Mouse (Mus musculus): ENCODE measurements around the gene Mlst8. TPM values are rescaled to one million over a fixed set of nuclear protein-coding genes. Genes with fewer than 3 reads are reported as not detected.

Mlst8 gene
- polyA plus RNA-seq, 1 experiment from 2014 or later = 36.1 TPM

GRCm38 (mm10) chr17:24454756-24455522, 23.9 kb downstream of the Mlst8 start:
- H3K9me3 ChIP-seq (replicated peaks) = no peaks in the 10 kb centered on the region
- ATAC-seq (replicated peaks; ENCODE audit: low FRiP score) = peak; percentile 96
- H3K4me2 ChIP-seq = peak overlapping the region; percentile 69
- peak overlapping the region; percentile 78 for H3K4me3 ChIP-seq (replicated peaks)
- H3K9ac ChIP-seq = peak overlapping the region; percentile 80
- H3K27ac ChIP-seq = peak overlapping the region; percentile 98
- H3K27me3 ChIP-seq = no peaks in the 10 kb centered on the region
- H3K36me3 ChIP-seq = peaks cover 16% of the 10 kb centered on the region
- peaks cover 20% of the 10 kb centered on the region for H3K4me1 ChIP-seq
- under 1% methylated on average over 67 of the region's 67 CpGs for WGBS

- Histone ChIP-seq H3K9me3 (replicated peaks) (no peaks in the 10 kb centered on the region), H3K4me1 (peaks cover 20% of the 10 kb centered on the region), H3K27me3 (no peaks in the 10 kb centered on the region), H3K4me2 (peak overlapping the region; percentile 69), H3K4me3 (replicated peaks) (peak overlapping the region; percentile 78), H3K27ac (peak overlapping the region; percentile 98), H3K36me3 (peaks cover 22% of the 10 kb centered on the region), H3K9ac (peak overlapping the region; percentile 80)
- WGBS = 5% methylated on average over 14 of the region's 14 CpGs
- ATAC-seq (replicated peaks; ENCODE audit: low FRiP score) = no peak
Measured at GRCm38 (mm10) chr17:24454218-24454755, 24.6 kb downstream of the Mlst8 start.

- Histone ChIP-seq H3K4me2 (no peak overlapping the region), H3K4me1 (peaks cover 20% of the 10 kb centered on the region), H3K9ac (no peak overlapping the region), H3K27me3 (no peaks in the 10 kb centered on the region), H3K4me3 (replicated peaks) (no peak overlapping the region), H3K27ac (no peak overlapping the region), H3K9me3 (replicated peaks) (no peaks in the 10 kb centered on the region), H3K36me3 (peaks cover 32% of the 10 kb centered on the region)
- no peak for ATAC-seq (replicated peaks; ENCODE audit: low FRiP score)
- 70% methylated on average over 2 of the region's 2 CpGs for WGBS
Measured at GRCm38 (mm10) chr17:24453372-24453771, 25.5 kb downstream of the Mlst8 start.

DNA sequence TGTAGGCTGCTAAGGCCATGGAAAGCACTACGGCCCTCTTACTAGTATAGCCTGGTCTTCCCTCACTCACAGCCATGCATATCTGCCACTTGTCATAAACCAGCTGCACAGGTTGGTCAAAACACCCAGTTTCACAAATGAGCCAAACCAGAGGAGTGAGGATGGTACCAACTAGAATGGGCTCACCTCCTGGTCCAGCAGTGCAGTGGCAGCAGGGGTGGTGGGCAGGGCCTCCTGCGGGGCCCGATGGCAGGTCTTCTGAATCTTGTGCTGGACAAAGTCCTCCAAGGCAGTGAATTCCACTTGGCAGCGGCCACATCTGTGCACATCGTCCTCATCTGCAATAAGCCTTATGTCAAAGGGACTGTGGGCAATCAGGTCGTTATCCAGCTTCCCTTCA, 27.7 kb downstream of the Mlst8 start:
- Histone ChIP-seq H3K4me2 (no peak overlapping the region), H3K36me3 (peaks cover 53% of the 10 kb centered on the region), H3K4me3 (replicated peaks) (no peak overlapping the region), H3K4me1 (peaks cover 20% of the 10 kb centered on the region), H3K9ac (no peak overlapping the region), H3K9me3 (replicated peaks) (no peaks in the 10 kb centered on the region), H3K27ac (no peak overlapping the region), H3K27me3 (no peaks in the 10 kb centered on the region)
- no peak for ATAC-seq (replicated peaks; ENCODE audit: low FRiP score)
- WGBS = 86% methylated on average over 6 of the region's 6 CpGs

GRCm38 (mm10) chr17:24449507-24449906, 29.4 kb downstream of the Mlst8 start:
- Histone ChIP-seq H3K27me3 (no peaks in the 10 kb centered on the region), H3K9me3 (replicated peaks) (no peaks in the 10 kb centered on the region), H3K9ac (no peak overlapping the region), H3K4me1 (peaks cover 14% of the 10 kb centered on the region), H3K36me3 (peaks cover 70% of the 10 kb centered on the region), H3K27ac (no peak overlapping the region), H3K4me3 (replicated peaks) (no peak overlapping the region), H3K4me2 (no peak overlapping the region)
- 91% methylated on average over 6 of the region's 6 CpGs for WGBS
- no peak for ATAC-seq (replicated peaks; ENCODE audit: low FRiP score)

GRCm38 (mm10) chr17:24446590-24446989, 32.3 kb downstream of the Mlst8 start:
- no peak for ATAC-seq (replicated peaks; ENCODE audit: low FRiP score)
- H3K4me3 ChIP-seq (replicated peaks) = no peak overlapping the region
- no peak overlapping the region for H3K27ac ChIP-seq
- no peaks in the 10 kb centered on the region for H3K9me3 ChIP-seq (replicated peaks)
- H3K27me3 ChIP-seq = no peaks in the 10 kb centered on the region
- H3K9ac ChIP-seq = no peak overlapping the region
- no peaks in the 10 kb centered on the region for H3K4me1 ChIP-seq
- H3K36me3 ChIP-seq = peaks cover 89% of the 10 kb centered on the region
- WGBS = 92% methylated on average over 8 of the region's 8 CpGs
- no peak overlapping the region for H3K4me2 ChIP-seq

DNA sequence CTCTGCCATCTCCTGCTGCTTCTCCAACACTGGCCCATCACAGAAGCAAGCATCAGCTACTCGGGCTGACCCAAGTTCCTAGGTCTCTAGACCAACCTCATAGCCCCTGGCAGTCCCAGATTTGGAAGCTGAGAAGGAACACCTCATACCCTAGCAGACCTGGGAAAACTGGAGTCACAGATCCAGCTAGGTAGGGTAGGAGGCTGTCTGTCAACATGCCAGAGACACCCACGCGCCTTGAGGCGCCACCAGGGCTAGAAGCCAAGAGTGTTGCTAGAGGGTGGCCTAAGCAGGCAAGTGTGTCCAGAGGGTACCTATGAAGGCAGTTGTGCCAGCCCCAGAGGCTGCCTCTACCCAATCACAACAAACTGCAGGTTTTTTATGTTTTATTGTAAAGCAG, 35.5 kb downstream of the Mlst8 start:
- Histone ChIP-seq H3K4me3 (replicated peaks) (no peak overlapping the region), H3K27me3 (no peaks in the 10 kb centered on the region), H3K4me2 (no peak overlapping the region), H3K27ac (no peak overlapping the region), H3K36me3 (peaks cover 89% of the 10 kb centered on the region), H3K4me1 (no peaks in the 10 kb centered on the region), H3K9ac (no peak overlapping the region), H3K9me3 (replicated peaks) (no peaks in the 10 kb centered on the region)
- no peak for ATAC-seq (replicated peaks; ENCODE audit: low FRiP score)
- 84% methylated on average over 4 of the region's 4 CpGs for WGBS

DNA sequence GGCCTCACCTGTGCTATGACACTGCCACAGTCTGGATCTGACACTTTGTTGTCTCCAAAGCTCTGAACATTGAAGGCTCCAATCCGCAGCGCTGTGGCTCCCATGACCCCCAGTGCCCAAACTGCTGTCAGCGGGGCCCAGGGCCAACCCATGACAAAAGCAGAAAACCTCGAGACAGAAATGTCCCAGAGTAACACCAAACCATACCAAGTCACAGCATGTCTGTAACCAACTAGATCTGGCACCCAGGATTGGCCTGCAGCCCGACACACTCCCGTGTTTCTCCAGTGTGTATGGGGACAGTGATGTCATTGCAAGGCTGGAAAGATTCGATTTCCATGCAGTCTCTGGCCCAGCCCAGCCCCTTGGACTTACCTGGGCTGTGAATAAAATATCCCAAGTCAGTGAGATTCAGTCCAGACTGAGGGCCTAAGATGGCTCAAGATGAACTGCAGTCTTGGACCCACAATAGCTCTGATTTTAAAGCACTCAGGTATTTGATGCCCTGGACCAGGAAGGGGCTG, 36.2 kb downstream of the Mlst8 start, which contains the start of gene Dnase1l2:
TSS of gene Dnase1l2 (minus strand) at position 474 of the 524 bp plus-strand sequence.
- H3K9me3 ChIP-seq (replicated peaks) = no peaks in the 10 kb centered on the region
- H3K27me3 ChIP-seq = no peaks in the 10 kb centered on the region
- no peaks in the 10 kb centered on the region for H3K4me1 ChIP-seq
- no peak within 1 kb of the TSS for H3K4me3 ChIP-seq (replicated peaks)
- H3K27ac ChIP-seq = no peak within 1 kb of the TSS
- H3K4me2 ChIP-seq = no peak within 1 kb of the TSS
- 80% methylated on average over 7 of the region's 7 CpGs for WGBS
- H3K9ac ChIP-seq = no peak within 1 kb of the TSS
- H3K36me3 ChIP-seq = peaks cover 89% of the 10 kb centered on the region
- ATAC-seq (replicated peaks; ENCODE audit: low FRiP score) = no peak

DNA sequence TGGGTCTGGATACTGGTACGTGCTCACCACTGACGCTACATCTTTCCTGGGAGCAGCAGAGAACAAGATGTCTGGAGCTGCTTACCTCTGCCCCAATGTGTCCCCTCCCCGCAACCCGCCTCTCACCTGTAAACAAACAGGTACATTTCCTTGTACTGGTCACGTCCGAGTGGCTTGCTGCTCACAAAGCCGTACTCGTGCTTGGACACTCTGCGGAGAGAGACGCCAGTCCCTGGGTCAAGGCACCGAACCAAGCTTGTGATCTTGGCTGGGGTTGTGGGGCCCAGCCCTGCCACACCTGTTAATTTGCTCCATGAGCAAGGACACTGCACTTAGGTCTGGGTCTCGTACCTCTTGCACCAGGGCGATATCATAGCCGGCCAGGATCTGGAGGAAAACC, 36.8 kb downstream of the Mlst8 start:
- WGBS = 87% methylated on average over 14 of the region's 14 CpGs
- Histone ChIP-seq H3K36me3 (peaks cover 89% of the 10 kb centered on the region), H3K9ac (no peak overlapping the region), H3K27me3 (no peaks in the 10 kb centered on the region), H3K27ac (no peak overlapping the region), H3K4me2 (no peak overlapping the region), H3K4me3 (replicated peaks) (no peak overlapping the region), H3K4me1 (no peaks in the 10 kb centered on the region), H3K9me3 (replicated peaks) (no peaks in the 10 kb centered on the region)
- no peak for ATAC-seq (replicated peaks; ENCODE audit: low FRiP score)

GRCm38 (mm10) chr17:24441148-24441547, 37.7 kb downstream of the Mlst8 start:
- Histone ChIP-seq H3K4me2 (no peak overlapping the region), H3K9me3 (replicated peaks) (no peaks in the 10 kb centered on the region), H3K4me3 (replicated peaks) (no peak overlapping the region), H3K27ac (no peak overlapping the region), H3K4me1 (no peaks in the 10 kb centered on the region), H3K9ac (no peak overlapping the region), H3K36me3 (peaks cover 89% of the 10 kb centered on the region), H3K27me3 (no peaks in the 10 kb centered on the region)
- no peak for ATAC-seq (replicated peaks; ENCODE audit: low FRiP score)
- WGBS = 58% methylated on average over 2 of the region's 2 CpGs

GRCm38 (mm10) chr17:24440377-24440776, 38.5 kb downstream of the Mlst8 start:
- Histone ChIP-seq H3K9me3 (replicated peaks) (no peaks in the 10 kb centered on the region), H3K9ac (no peak overlapping the region), H3K4me2 (no peak overlapping the region), H3K27me3 (no peaks in the 10 kb centered on the region), H3K27ac (no peak overlapping the region), H3K36me3 (peaks cover 89% of the 10 kb centered on the region), H3K4me1 (no peaks in the 10 kb centered on the region), H3K4me3 (replicated peaks) (no peak overlapping the region)
- WGBS = 94% methylated on average over 8 of the region's 8 CpGs
- ATAC-seq (replicated peaks; ENCODE audit: low FRiP score) = no peak

DNA sequence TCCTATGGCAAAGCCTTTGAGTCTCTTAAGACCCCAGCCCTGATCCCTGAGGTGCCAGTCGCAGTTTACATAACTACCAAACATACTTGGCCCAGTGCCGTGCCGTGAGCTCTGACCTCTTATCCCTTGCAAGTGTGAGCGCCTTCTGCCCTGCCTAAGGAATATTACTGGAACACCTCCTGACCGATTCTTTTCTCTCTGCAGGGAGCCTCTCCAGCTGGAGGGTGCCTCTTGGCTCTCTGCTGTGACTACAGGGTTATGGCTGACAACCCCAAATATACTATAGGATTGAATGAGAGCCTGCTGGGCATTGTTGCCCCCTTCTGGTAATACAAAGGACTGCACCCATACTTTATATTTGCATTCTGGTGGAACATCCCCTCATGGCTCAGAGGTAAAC, 41.9 kb downstream of the Mlst8 start:
- H3K4me1 ChIP-seq = no peaks in the 10 kb centered on the region
- peaks cover 92% of the 10 kb centered on the region for H3K36me3 ChIP-seq
- H3K27me3 ChIP-seq = no peaks in the 10 kb centered on the region
- ATAC-seq (replicated peaks; ENCODE audit: low FRiP score) = 0 out of 2 replicates have a peak, but pooled peaks have one; percentile 41
- no peak overlapping the region for H3K4me2 ChIP-seq
- 85% methylated on average over 5 of the region's 5 CpGs for WGBS
- no peaks in the 10 kb centered on the region for H3K9me3 ChIP-seq (replicated peaks)
- H3K4me3 ChIP-seq (replicated peaks) = no peak overlapping the region
- no peak overlapping the region for H3K9ac ChIP-seq
- H3K27ac ChIP-seq = no peak overlapping the region

Measured in kidney, embryonic 15.5 days (tissue).